Mouse (Mus musculus) testis, postnatal 14 days (tissue): ENCODE measurements around the gene Bmp3.

Experiments used
- DNase-seq: peaks from one replicate; pipeline ENCODE4 v3.0.0; 2021; ENCODE audit warnings: low spot score

Gene Bmp3

DNA sequence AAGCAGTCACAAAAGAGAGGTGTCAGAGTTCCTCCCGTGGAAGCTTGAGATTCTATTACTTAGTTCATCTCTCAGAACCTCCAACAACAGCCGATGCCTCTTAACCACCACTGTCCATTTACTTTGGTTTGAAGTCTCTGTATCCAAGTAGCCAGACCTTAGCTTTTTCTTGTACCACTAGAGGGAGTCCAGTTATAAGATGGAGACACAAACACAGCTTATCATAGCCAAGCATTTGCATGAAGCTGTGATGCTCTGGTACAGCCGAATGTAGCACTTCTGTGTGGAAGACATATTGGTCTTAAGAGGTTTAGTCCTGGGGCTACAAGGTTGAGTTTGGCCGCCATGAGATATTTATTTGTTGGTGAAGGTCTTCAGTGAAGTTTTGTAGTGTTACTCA, 48.1 kb downstream of the Bmp3 start:
- DNase-seq = no peak

DNA sequence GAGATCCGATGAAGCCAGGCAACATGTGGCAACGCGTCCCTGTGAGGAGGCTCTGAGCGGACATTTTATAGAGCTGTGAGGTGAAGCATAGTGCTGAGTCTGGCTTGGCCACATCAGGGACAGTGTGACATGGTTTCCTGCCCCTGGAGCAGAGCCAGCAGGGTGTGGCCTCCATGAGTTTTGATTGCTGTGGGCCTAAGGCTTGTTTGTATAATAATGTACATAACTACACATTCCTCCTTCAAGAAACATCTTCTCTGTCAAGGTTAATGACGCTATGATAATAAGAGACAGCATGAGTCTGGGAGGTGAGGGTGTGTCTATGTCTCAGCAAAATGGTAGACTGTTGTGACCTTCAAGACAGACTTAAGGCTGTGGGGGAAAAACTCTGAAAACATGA, 64.5 kb downstream of the Bmp3 start:
- DNase-seq = no peak

- DNase-seq = no peak
Measured at GRCm38 (mm10) chr5:98921608-98922007, 67.4 kb downstream of the Bmp3 start.

DNA sequence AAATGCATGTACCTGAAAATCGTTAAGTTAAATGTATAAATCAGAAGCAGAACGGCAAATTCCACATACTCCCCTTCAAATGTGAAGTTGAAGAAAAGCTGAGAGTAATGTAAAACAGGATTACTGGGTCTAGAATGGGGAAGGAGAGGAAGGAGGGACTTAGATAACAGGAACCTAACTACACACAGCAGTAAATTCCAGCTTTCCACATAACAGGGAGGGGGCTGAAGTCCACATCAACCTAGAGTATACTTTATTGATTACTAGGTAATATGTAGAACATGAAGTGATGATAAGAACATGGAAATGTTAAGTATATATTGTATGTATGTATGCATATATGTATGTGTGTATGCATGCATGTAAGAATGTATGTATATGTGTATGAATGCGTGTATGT, 68.7 kb downstream of the Bmp3 start:
- DNase-seq = no peak
